Mouse (Mus musculus) lung, embryonic 16.5 days (tissue): Measurements from ENCODE around the gene Ifnk. TPM values are rescaled to one million over a fixed set of nuclear protein-coding genes. Genes with fewer than 3 reads are reported as not detected.
A peak's percentile ranks its signal among the peaks of the same experiment; 100 is the strongest.

Experiments used
- ATAC-seq: fragments of 200-750 bp; cut with Nextera tagmentation; 2 replicates; pipeline ENCODE4 v1.8.0; 2017; ENCODE audit warnings: low read depth, mild to moderate bottlenecking, moderate library complexity
- H3K27ac ChIP-seq: fragments of 300-500 bp; sonication (generic); 2 replicates; pipeline ENCODE4 v1.5.1; 2014; ENCODE audit warnings: mild to moderate bottlenecking, control low read depth, low read length
- H3K27me3 ChIP-seq: fragments of 300-500 bp; sonication (generic); 2 replicates; pipeline ENCODE4 v1.6.1; 2014; ENCODE audit warnings: low read depth, low read length, mixed read lengths; ENCODE audit not compliant: control insufficient read depth, insufficient read depth
- H3K36me3 ChIP-seq: fragments of 300-500 bp; sonication (generic); 2 replicates; pipeline ENCODE4 v1.6.1; 2014; ENCODE audit warnings: low read length; ENCODE audit not compliant: control insufficient read depth, insufficient read depth
- H3K4me1 ChIP-seq: fragments of 300-500 bp; sonication (generic); replicated peaks from 2 replicates; pipeline ENCODE4 v1.6.1; 2014; ENCODE audit warnings: low read length, mixed read lengths; ENCODE audit not compliant: control insufficient read depth, insufficient read depth
- H3K4me2 ChIP-seq: fragments of 300-500 bp; sonication (generic); 2 replicates; pipeline ENCODE4 v1.6.1; 2014; ENCODE audit warnings: low read depth, low read length, control low read depth
- H3K4me3 ChIP-seq: fragments of 300-500 bp; sonication (generic); 2 replicates; pipeline ENCODE4 v1.5.1; 2014; ENCODE audit warnings: mild to moderate bottlenecking, low read length, control low read depth
- H3K9ac ChIP-seq: fragments of 300-500 bp; sonication (generic); 2 replicates; pipeline ENCODE4 v1.6.1; 2014; ENCODE audit warnings: low read length, control low read depth
- H3K9me3 ChIP-seq: fragments of 300-500 bp; sonication (generic); 2 replicates; pipeline ENCODE4 v1.6.1; 2016; ENCODE audit warnings: low read length; ENCODE audit not compliant: control insufficient read depth
- WGBS: fragments of 180-500 bp; shearing (Covaris S2); extraction: QIAGEN DNeasy Blood & Tissue Kit; methylation state at CpG from one replicate; pipeline ENCODE4 v1.1.7; 2014; 5-methylcytosine and 5-hydroxymethylcytosine counted together
- polyA plus RNA-seq: library from polyadenylated mRNA; unstranded; fragments of >200 nt; fragmentation: Nextera tagmentation; extraction: Ambion mirVana; gene quantifications from 2 replicates; pipeline ENCODE4 v1.2.1, GENCODE M21; 2015

The Ifnk gene
- polyA plus RNA-seq, 1 experiment from 2014 or later, result not detected

DNA sequence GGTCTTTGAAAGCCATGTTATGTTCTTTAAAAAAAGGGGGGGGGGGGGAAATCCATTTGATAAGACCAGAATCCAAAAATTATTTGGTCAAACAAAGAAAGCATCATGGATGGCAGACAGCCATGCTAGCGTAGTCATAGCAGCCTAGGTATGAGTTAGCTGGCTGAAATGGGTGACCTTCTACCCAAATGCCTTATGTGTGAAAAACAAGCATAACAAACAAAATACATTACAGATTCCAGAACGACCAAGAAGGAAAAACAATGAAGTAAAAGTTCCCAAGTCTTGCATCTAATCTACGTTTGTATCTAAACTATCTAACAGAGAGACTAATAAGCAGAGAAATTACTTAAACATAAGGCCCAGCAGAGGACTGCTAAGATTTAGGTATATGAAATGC lies 1.1 kb upstream of the Ifnk start:
- no peak overlapping the region for H3K4me2 ChIP-seq
- no peak for ATAC-seq

DNA sequence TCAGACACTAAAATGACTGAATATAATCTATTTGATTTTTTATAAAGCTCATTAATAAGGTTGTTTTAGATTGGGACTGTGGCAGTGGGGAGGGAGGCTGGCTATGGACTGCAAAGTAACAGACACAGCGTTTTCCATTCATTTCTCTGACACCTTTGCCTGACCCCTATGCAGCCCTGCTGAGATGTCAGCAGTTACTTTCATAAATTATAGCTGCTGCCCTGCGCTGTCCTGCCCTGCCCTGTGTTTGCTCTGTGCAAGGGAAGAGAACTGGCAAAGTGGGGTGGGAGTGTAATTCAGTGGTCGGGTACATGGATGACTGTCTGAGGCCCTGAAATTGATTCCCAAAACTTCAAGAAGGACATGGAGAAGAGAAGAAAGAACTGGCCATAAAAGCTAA lies 2.2 kb downstream of the Ifnk start:
- H3K9me3 ChIP-seq, result no peaks in the 10 kb centered on the region
- H3K4me2 ChIP-seq, result no peak overlapping the region
- H3K9ac ChIP-seq, result no peak overlapping the region
- H3K4me1 ChIP-seq, result peaks cover 12% of the 10 kb centered on the region
- no peak for ATAC-seq
- H3K36me3 ChIP-seq, result no peaks in the 10 kb centered on the region
- H3K27ac ChIP-seq, result no peak overlapping the region
- no peaks in the 10 kb centered on the region; the same call in 1 of the 2 replicates for H3K27me3 ChIP-seq
- no peak overlapping the region for H3K4me3 ChIP-seq
- 37% methylated on average over 3 of the region's 3 CpGs for WGBS

More for the DNA sequence above, 1.1 kb upstream of the Ifnk start:
- Histone ChIP-seq H3K27ac (no peak overlapping the region), H3K27me3 (no peaks in the 10 kb centered on the region; the same call in 1 of the 2 replicates), H3K36me3 (no peaks in the 10 kb centered on the region), H3K9ac (no peak overlapping the region), H3K4me3 (no peak overlapping the region), H3K9me3 (no peaks in the 10 kb centered on the region), H3K4me1 (peaks cover 10% of the 10 kb centered on the region)
- 72% methylated on average over 3 of the region's 3 CpGs for WGBS

DNA sequence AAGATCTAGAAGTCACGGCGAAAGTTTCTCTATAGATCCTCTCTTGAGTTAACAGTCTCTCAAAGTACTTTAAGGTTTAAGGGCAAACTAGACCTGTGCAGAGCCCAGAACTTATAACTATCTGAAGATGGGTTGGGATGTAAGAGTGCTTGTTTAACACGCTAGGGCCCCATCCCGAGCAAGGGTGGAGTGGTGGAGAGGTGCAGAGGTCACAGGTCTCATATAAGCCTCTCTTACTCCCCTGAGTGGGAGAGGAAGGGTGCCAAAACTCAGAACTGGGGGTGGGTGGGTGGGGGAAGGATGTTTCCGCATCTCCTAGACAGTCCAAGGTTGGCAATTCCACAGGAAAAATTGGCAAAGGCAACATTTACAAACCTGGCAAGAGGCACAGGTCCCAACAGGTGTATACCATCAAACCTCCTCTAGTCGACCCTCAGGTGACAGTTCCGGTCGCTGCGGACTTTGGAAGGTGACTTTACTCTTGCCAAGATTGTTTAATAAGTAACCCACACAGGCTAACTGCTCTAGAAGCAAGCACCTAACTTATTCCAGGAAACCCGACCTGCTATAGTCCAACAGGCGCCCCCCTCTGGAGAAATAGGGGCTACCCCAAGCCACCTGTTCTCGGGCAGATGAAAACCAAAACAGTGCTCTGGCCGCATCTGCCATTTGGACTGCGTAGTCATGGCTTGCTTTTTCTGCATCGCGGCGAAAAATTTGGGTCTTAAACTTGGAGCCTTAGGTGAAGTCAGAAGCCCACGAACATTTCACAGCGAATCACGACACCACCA lies 3.5 kb downstream of the Ifnk start:
- Histone ChIP-seq H3K4me2 (peak overlapping the region; percentile 88), H3K27ac (peak overlapping the region; percentile 71; the same call in 1 of the 2 replicates), H3K36me3 (no peaks in the 10 kb centered on the region), H3K9ac (peak overlapping the region; percentile 69), H3K27me3 (no peaks in the 10 kb centered on the region; the same call in 1 of the 2 replicates), H3K4me1 (peaks cover 12% of the 10 kb centered on the region), H3K9me3 (no peaks in the 10 kb centered on the region), H3K4me3 (peak overlapping the region; percentile 71)
- peak; percentile 26 for ATAC-seq
- 13% methylated on average over 20 of the region's 20 CpGs for WGBS

DNA sequence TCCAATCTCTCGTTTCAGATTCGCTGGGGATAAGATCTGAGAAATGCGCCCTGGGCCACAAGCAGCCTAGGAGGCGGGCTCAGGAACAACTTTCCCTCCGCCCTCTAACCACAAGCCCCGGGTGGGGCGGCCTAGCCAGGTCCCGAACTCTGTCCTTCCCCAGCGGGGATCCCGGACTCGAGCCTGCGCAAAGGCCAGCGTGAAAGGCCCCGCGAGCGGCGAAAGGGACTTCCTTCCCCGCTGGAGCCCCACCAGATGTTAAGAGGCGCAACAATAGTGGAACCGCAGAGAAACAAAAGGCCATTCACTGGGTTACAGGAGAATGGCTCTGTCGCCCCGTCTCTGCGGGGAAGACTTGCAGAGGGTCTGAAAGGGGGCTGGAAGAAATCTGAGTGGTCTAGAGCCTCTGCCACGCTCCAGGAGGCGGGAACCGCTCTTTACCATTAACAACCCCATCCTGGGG lies 4.3 kb downstream of the Ifnk start:
- Histone ChIP-seq H3K9me3 (no peaks in the 10 kb centered on the region), H3K9ac (peak overlapping the region; percentile 69), H3K4me3 (peak overlapping the region; percentile 71), H3K4me2 (peak overlapping the region; percentile 88), H3K27me3 (no peaks in the 10 kb centered on the region; the same call in 1 of the 2 replicates), H3K4me1 (peaks cover 12% of the 10 kb centered on the region), H3K27ac (peak overlapping the region; percentile 71), H3K36me3 (no peaks in the 10 kb centered on the region)
- WGBS, result under 1% methylated on average over 26 of the region's 26 CpGs
- peak; percentile 72 for ATAC-seq

DNA sequence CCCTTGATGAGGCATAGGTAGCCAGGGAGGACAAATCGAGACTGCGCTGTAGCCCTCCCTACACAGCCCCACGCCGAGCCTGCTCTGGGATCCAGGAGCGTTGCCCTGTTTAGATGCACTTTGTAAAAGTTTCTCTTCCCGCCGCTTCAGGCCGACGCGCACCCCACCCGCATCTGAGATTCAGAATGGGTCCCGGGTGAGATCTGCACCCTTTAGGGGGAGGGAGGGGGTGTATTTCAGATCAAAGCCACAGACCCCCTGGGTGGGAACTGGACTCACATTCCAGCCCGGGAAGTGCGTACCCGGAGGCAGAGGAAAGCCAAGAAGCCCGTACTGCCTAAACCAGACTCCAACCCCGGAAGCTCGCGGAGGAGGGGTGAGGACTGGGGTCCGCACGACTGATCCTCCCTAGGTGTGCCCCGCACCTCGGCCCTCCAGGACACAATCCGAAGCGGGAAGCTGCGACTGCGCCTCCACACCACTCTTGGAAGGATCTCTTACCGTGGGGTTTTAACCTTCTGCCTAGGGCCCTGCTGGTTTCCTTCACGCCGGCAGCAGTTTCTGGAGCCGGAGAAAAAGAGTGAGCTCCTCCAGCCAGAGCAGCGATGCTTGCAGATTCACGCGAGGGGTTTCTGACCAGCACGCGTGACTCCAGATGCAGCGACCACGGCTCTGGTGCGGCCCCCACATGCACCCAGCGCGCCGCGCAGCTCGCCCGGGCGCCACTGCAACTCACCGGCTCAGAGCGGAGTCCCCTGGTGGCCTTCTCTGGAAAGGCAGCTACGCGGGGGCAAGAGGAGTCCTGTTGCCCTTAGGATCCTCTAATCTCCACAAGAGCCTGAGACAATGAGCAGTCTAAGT lies 5.1 kb downstream of the Ifnk start, which contains the start of gene Mob3b:
TSS of gene Mob3b (minus strand) at position 734 of the 861 bp plus-strand sequence.
- under 1% methylated on average over 50 of the region's 50 CpGs for WGBS
- peaks cover 12% of the 10 kb centered on the region for H3K4me1 ChIP-seq
- H3K27me3 ChIP-seq, result no peaks in the 10 kb centered on the region; the same call in 1 of the 2 replicates
- no peaks in the 10 kb centered on the region for H3K36me3 ChIP-seq
- H3K4me3 ChIP-seq, result peak within 1 kb of the TSS; percentile 71
- peak; percentile 82 for ATAC-seq
- H3K9ac ChIP-seq, result peak within 1 kb of the TSS; percentile 69
- no peaks in the 10 kb centered on the region for H3K9me3 ChIP-seq
- H3K4me2 ChIP-seq, result peak within 1 kb of the TSS; percentile 88
- H3K27ac ChIP-seq, result peak within 1 kb of the TSS; percentile 71

DNA sequence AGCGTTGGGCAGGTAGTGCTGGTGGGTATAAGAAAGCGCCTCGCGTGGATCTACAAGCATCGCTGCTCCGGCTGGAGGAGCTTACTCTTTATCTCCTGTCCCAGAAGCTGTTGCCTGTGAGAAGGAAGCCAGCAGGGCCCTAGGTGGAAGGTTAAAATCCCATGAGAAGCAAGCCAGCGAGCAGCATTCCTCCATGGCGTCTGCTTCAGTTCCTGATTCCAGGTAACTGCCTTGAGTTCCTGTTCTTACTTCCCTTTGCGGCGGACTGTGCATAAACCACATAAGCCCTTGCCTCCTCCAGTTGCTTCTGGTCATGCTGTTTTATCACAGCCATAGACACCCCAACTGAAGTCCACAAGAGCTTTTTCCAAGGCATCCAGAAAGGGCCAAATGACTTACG lies 6.0 kb downstream of the Ifnk start:
- H3K27ac ChIP-seq, result no peak overlapping the region
- no peaks in the 10 kb centered on the region for H3K9me3 ChIP-seq
- no peaks in the 10 kb centered on the region for H3K36me3 ChIP-seq
- no peak overlapping the region for H3K9ac ChIP-seq
- no peak overlapping the region for H3K4me3 ChIP-seq
- H3K27me3 ChIP-seq, result no peaks in the 10 kb centered on the region; the same call in 1 of the 2 replicates
- WGBS, result 57% methylated on average over 11 of the region's 11 CpGs
- no peak for ATAC-seq
- H3K4me2 ChIP-seq, result no peak overlapping the region
- peaks cover 12% of the 10 kb centered on the region for H3K4me1 ChIP-seq

DNA sequence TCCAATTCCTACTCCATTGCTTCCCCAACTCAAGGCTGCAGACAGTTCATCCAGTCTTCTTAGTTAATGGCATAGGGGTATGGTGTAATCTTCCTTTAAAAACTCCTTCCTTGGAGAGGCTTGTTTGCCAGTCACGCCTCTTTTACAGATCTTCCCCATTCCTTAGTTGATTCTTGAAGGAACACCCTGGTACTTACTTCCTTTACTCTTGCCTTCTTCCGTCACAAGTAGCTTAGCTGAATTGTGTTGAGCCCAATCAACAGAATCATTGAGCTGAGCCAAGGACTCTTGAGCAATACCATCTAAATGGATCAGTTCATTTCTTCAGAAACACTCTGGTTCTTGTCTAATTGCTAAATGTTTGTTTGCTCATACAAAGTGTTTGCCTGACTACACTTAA lies 13.4 kb downstream of the Ifnk start:
- H3K36me3 ChIP-seq, result no peaks in the 10 kb centered on the region
- H3K4me2 ChIP-seq, result no peak overlapping the region
- 50% methylated on average over 2 of the region's 2 CpGs for WGBS
- 0 out of 2 replicates have a peak, but pooled peaks cover 6% of the 10 kb centered on the region for H3K4me1 ChIP-seq
- H3K9me3 ChIP-seq, result no peaks in the 10 kb centered on the region
- no peak overlapping the region for H3K27ac ChIP-seq
- H3K4me3 ChIP-seq, result no peak overlapping the region
- H3K27me3 ChIP-seq, result no peaks in the 10 kb centered on the region
- ATAC-seq, result peak; percentile 65
- no peak overlapping the region for H3K9ac ChIP-seq

DNA sequence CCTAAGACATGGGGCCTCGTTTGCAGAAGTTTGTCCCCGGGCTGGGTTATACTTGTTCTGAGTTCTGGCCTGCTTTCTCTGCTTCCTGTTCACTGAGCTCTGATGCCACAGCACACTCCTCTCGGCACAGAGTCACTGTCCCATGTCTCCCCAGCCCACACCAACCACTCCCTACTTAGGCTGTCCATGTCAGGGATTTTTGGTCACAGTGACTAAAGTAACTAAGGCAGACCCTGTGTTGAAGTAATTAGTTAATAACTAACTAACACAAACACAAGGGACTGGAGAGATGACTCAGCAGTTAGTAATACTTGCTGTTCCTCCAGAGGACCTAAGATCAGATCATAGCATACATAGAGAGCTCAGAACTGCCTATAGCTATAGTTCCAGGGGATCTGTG lies 14.1 kb downstream of the Ifnk start:
- Histone ChIP-seq H3K9me3 (no peaks in the 10 kb centered on the region), H3K4me1 (0 out of 2 replicates have a peak, but pooled peaks cover 6% of the 10 kb centered on the region), H3K4me2 (no peak overlapping the region), H3K4me3 (no peak overlapping the region), H3K27me3 (no peaks in the 10 kb centered on the region), H3K36me3 (no peaks in the 10 kb centered on the region), H3K9ac (no peak overlapping the region), H3K27ac (peak overlapping the region; percentile 49; the same call in 1 of the 2 replicates)
- ATAC-seq, result peak; percentile 34; the same call in 1 of the 2 replicates
- WGBS, result 55% methylated on average over 3 of the region's 3 CpGs

DNA sequence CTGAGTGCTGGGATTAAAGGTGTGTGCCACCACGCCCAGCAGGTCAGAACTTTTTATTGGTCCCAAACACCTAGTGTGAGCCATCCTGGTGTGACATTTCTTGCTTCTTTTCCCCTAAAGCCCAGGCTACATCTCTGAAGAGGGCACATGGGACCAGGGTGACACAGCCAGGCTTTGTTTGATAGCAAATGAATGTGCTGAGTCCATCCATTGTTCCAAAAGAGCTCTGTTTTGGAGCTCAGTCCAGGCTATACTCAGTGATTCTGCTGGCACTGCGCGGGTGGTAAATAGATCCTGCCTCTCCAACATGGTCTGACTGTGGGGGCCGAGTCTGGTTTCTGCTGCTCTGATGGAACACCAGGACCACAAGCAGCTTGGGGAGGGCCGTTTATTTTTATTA lies 16.0 kb downstream of the Ifnk start:
- 76% methylated on average over 5 of the region's 5 CpGs for WGBS
- H3K36me3 ChIP-seq, result no peaks in the 10 kb centered on the region
- no peaks in the 10 kb centered on the region for H3K9me3 ChIP-seq
- H3K4me1 ChIP-seq, result 0 out of 2 replicates have a peak, but pooled peaks cover 6% of the 10 kb centered on the region
- no peak overlapping the region for H3K4me3 ChIP-seq
- no peak overlapping the region for H3K4me2 ChIP-seq
- no peak for ATAC-seq
- no peak overlapping the region for H3K27ac ChIP-seq
- no peaks in the 10 kb centered on the region for H3K27me3 ChIP-seq
- H3K9ac ChIP-seq, result no peak overlapping the region
